Mouse (Mus musculus) hindbrain, embryonic 12.5 days (tissue): ENCODE results near the gene Gpc1. TPM values are rescaled to one million over a fixed set of nuclear protein-coding genes. Genes with fewer than 3 reads are reported as not detected.
A peak's percentile ranks its signal among the peaks of the same experiment; 100 is the strongest.

ENCODE experiments used
- ATAC-seq: fragments of 200-750 bp; cut with Nextera tagmentation; 2 replicates; pipeline ENCODE4 v1.8.0; 2017; ENCODE audit warnings: moderate TSS enrichment; ENCODE audit not compliant: low FRiP score
- H3K27ac ChIP-seq: fragments of 300-500 bp; sonication (generic); 2 replicates; pipeline ENCODE4 v1.5.1; 2016; ENCODE audit warnings: mild to moderate bottlenecking
- H3K27me3 ChIP-seq: fragments of 300-500 bp; sonication (generic); 2 replicates; pipeline ENCODE4 v1.6.1; 2016; ENCODE audit warnings: mild to moderate bottlenecking
- H3K36me3 ChIP-seq: fragments of 300-500 bp; sonication (generic); 2 replicates; pipeline ENCODE4 v1.6.1; 2016; ENCODE audit warnings: mild to moderate bottlenecking
- H3K4me1 ChIP-seq: fragments of 300-500 bp; sonication (generic); 2 replicates; pipeline ENCODE4 v1.6.1; 2016
- H3K4me2 ChIP-seq: fragments of 300-500 bp; sonication (generic); replicated peaks from 2 replicates; pipeline ENCODE4 v1.6.1; 2016; ENCODE audit warnings: mild to moderate bottlenecking
- H3K4me3 ChIP-seq: fragments of 300-500 bp; sonication (generic); 2 replicates; pipeline ENCODE4 v1.5.1; 2016; ENCODE audit warnings: mild to moderate bottlenecking
- H3K9ac ChIP-seq: fragments of 300-500 bp; sonication (generic); 2 replicates; pipeline ENCODE4 v1.6.1; 2016; ENCODE audit warnings: mild to moderate bottlenecking, moderate library complexity
- H3K9me3 ChIP-seq: fragments of 300-500 bp; sonication (generic); replicated peaks from 2 replicates; pipeline ENCODE4 v1.6.1; 2016; ENCODE audit warnings: mild to moderate bottlenecking
- whole genome bisulfite sequencing: fragments of 180-500 bp; shearing (Covaris S2); methylation state at CpG from one replicate; pipeline ENCODE4 v1.1.7; 2016; 5-methylcytosine and 5-hydroxymethylcytosine counted together
- microRNA counts: library from miRNA; unstranded; fragments of <30 nt; microRNA quantifications from one replicate; lab custom pipeline; 2017
- microRNA-seq: library from miRNA; unstranded; fragments of <30 nt; microRNA quantifications from one replicate; pipeline ENCODE4, GENCODE M21; 2017
- polyA plus RNA-seq: library from polyadenylated mRNA; unstranded; fragments of >200 nt; fragmentation: Nextera tagmentation; extraction: Ambion mirVana; gene quantifications from 2 replicates; pipeline ENCODE4 v1.2.1, GENCODE M21; 2016

Gene Gpc1
- polyA plus RNA-seq, 1 experiment from 2014 or later: 79.8 TPM

GRCm38 (mm10) chr1:92902786-92903185 lies 71.3 kb downstream of the Gpc1 start, which contains the start of gene Ankmy1:
Ankmy1 (minus strand) TSS chr1:92902906.
- under 1% methylated on average over 15 of the region's 15 CpGs for WGBS
- H3K4me1 ChIP-seq: peaks cover 16% of the 10 kb centered on the region
- peak within 1 kb of the TSS; percentile 17 for H3K4me3 ChIP-seq
- H3K36me3 ChIP-seq: no peaks in the 10 kb centered on the region
- H3K9me3 ChIP-seq: no peaks in the 10 kb centered on the region
- H3K9ac ChIP-seq: no peak within 1 kb of the TSS
- H3K4me2 ChIP-seq: peak within 1 kb of the TSS; percentile 54
- peaks cover 4% of the 10 kb centered on the region; the same call in 1 of the 2 replicates for H3K27me3 ChIP-seq
- peak; percentile 24 for ATAC-seq
- no peak within 1 kb of the TSS for H3K27ac ChIP-seq

DNA sequence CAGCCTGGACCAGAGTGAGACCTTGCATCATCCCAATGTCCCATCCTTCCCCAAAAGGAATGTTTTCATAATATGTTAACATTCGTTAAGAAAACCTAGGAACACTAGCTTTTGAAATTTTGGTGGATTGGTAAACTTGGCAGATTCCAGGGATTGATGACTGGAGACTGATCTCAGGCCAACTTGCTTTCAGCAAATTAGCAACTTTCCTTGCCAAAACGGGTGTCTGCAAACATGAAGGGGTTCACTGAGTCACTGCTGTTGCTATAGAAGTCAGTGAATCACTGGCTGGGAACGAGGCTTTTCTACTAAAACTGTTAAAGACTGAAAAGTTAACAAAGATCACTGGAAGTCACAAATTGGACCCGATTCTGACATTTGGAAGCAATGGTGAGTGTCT lies 72.2 kb downstream of the Gpc1 start:
- Histone ChIP-seq H3K36me3 (no peaks in the 10 kb centered on the region), H3K4me3 (no peak overlapping the region), H3K9me3 (no peaks in the 10 kb centered on the region), H3K4me2 (no peak overlapping the region), H3K4me1 (peaks cover 19% of the 10 kb centered on the region), H3K27ac (no peak overlapping the region), H3K27me3 (peaks cover 4% of the 10 kb centered on the region; the same call in 1 of the 2 replicates), H3K9ac (no peak overlapping the region)
- 83% methylated on average over 4 of the region's 4 CpGs for WGBS
- no peak for ATAC-seq

DNA sequence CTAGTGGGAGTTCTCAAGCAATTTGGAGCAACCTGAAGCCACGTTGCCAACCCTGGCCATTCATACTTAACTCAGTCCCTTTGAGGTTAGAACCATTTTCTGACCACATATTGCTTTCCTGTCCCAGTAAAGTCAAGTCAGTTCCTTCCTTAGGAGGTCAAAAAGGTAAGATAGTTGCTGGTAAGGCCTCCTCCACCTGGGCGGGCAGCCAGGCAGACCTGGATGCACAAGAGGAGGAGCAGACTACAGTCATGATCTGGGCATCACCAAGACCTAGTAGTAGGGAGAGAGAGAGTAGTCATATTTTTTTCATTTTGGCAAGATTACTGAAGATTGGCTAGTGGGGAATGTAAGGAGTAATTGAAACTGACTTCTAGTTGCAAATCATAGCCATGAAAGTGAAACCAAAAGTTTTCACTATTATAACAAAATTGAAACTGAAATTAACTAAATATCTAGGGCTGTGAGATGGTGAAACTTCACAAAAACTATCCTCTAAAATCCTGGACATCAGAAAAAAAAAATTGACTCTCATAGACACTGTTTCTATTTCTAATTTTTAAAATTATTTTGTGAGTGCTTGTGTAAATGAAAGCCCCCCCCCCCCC lies 74.4 kb downstream of the Gpc1 start:
- ATAC-seq: no peak

GRCm38 (mm10) chr1:92906779-92907631 lies 75.6 kb downstream of the Gpc1 start, which contains the start of gene Dusp28:
Dusp28 (plus strand) TSS chr1:92906981.
- Histone ChIP-seq H3K4me3 (peak within 1 kb of the TSS; percentile 85), H3K36me3 (no peaks in the 10 kb centered on the region), H3K27me3 (peaks cover 5% of the 10 kb centered on the region; the same call in 1 of the 2 replicates), H3K4me1 (peaks cover 37% of the 10 kb centered on the region), H3K27ac (peak within 1 kb of the TSS; percentile 88), H3K9me3 (no peaks in the 10 kb centered on the region), H3K9ac (peak within 1 kb of the TSS; percentile 78), H3K4me2 (peak within 1 kb of the TSS; percentile 85)
- peak; percentile 90 for ATAC-seq
- WGBS: under 1% methylated on average over 81 of the region's 81 CpGs

More for the DNA sequence above, 74.4 kb downstream of the Gpc1 start:
- Histone ChIP-seq H3K36me3 (no peaks in the 10 kb centered on the region), H3K4me1 (peaks cover 28% of the 10 kb centered on the region), H3K4me2 (no peak overlapping the region), H3K4me3 (no peak overlapping the region), H3K27me3 (peaks cover 9% of the 10 kb centered on the region; the same call in 1 of the 2 replicates), H3K27ac (no peak overlapping the region), H3K9ac (no peak overlapping the region), H3K9me3 (no peaks in the 10 kb centered on the region)
- WGBS: 98% methylated on average over 2 of the region's 2 CpGs

GRCm38 (mm10) chr1:92907632-92908360 lies 76.4 kb downstream of the Gpc1 start:
- H3K9me3 ChIP-seq: no peaks in the 10 kb centered on the region
- H3K27ac ChIP-seq: peak overlapping the region; percentile 88
- 46% methylated on average over 20 of the region's 20 CpGs for WGBS
- ATAC-seq: no peak
- H3K4me2 ChIP-seq: peak overlapping the region; percentile 85
- H3K36me3 ChIP-seq: no peaks in the 10 kb centered on the region
- H3K4me1 ChIP-seq: peaks cover 40% of the 10 kb centered on the region
- peak overlapping the region; percentile 85 for H3K4me3 ChIP-seq
- H3K9ac ChIP-seq: peak overlapping the region; percentile 78
- H3K27me3 ChIP-seq: peaks cover 5% of the 10 kb centered on the region; the same call in 1 of the 2 replicates

DNA sequence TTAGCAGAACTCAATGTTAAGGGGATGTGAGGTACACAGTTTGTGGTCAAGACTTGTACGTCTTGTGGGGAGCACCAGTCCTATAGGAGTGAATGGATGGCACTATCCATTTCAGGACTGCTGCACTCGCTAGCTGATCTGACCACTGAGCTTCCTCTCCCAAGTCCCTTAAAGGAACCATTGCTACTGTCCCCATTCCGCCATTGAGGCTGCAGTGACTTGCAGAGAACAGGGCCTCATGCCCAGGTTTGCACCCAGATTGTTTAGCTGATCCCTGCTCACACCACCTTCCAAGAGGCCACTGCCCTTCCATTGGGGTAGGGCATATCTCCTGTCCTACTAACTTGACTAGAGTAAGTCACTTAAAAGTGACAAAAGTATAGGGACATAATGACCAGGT lies 77.2 kb downstream of the Gpc1 start:
- peaks cover 39% of the 10 kb centered on the region for H3K4me1 ChIP-seq
- H3K27ac ChIP-seq: no peak overlapping the region

DNA sequence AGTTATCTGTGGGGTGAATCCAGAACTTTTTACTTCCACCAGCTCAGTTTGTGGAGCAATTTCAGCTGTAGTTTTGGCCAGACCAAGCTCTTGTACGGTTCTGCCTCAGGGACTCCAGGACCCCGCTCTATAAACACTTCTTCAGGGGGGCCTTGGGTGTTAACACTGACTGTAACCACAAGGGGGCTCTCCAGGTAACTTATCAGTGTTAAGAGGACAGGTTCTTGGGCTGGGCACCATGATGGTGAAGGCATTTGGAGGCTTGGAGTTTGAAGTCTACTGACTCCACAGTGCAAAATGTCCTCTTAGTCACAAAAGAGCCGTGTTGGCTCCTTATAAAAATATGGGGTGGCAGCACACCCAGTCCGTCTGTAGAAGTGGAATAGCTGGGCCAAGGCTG lies 77.6 kb downstream of the Gpc1 start:
- H3K4me3 ChIP-seq: no peak overlapping the region
- no peaks in the 10 kb centered on the region for H3K9me3 ChIP-seq
- H3K36me3 ChIP-seq: no peaks in the 10 kb centered on the region
- H3K27me3 ChIP-seq: peaks cover 5% of the 10 kb centered on the region; the same call in 1 of the 2 replicates
- no peak overlapping the region for H3K9ac ChIP-seq
- WGBS: 64% methylated on average over 4 of the region's 4 CpGs
- no peak overlapping the region for H3K27ac ChIP-seq
- no peak for ATAC-seq
- H3K4me1 ChIP-seq: peaks cover 39% of the 10 kb centered on the region
- H3K4me2 ChIP-seq: no peak overlapping the region

More for the DNA sequence above, 77.2 kb downstream of the Gpc1 start:
- ATAC-seq: no peak
- no peak overlapping the region for H3K4me2 ChIP-seq
- H3K36me3 ChIP-seq: no peaks in the 10 kb centered on the region
- H3K9ac ChIP-seq: no peak overlapping the region
- H3K4me3 ChIP-seq: no peak overlapping the region
- peaks cover 5% of the 10 kb centered on the region; the same call in 1 of the 2 replicates for H3K27me3 ChIP-seq
- 94% methylated on average over 3 of the region's 3 CpGs for WGBS
- no peaks in the 10 kb centered on the region for H3K9me3 ChIP-seq

MicroRNA genes within 50 kb of the gene (microRNA counts, 519-probe panel; counts per million panel counts)
- 4,901 counts per million, percentile 91 among the panel's probes with 10 or more counts for microRNA mmu-miR-149 (lab: Ali Mortazavi, UCI)

Small RNAs within 50 kb of the gene (microRNA-seq; reads per million reads assigned to microRNA genes)
- 8,912 reads per million, percentile 94 among the genes with 10 or more reads in this experiment for gene Mir149

Other genes with a start within 250 kb of the Gpc1 start
- not detected in 2 replicates for gene Olfr1412, start 245.9 kb upstream of the Gpc1 start, polyA plus RNA-seq
- gene Olfr1411, start 237.2 kb upstream of the Gpc1 start, polyA plus RNA-seq: not detected in 2 replicates
- gene Olfr1410, start 225.9 kb upstream of the Gpc1 start, polyA plus RNA-seq: not detected in 2 replicates
- not detected in 2 replicates for gene Olfr12, start 213.9 kb upstream of the Gpc1 start, polyA plus RNA-seq
- gene Cops9, start 189.7 kb upstream of the Gpc1 start, polyA plus RNA-seq: 333 and 394 TPM in 2 replicates
- gene Otos, start 182.8 kb upstream of the Gpc1 start, polyA plus RNA-seq: not detected in 2 replicates
- 0.52 and 0.67 TPM in 2 replicates for gene Ankmy1, start 71.3 kb downstream of the Gpc1 start, polyA plus RNA-seq
- gene Dusp28, start 75.3 kb downstream of the Gpc1 start, polyA plus RNA-seq: 11.9 and 12.9 TPM in 2 replicates
- gene Rnpepl1, start 79.1 kb downstream of the Gpc1 start, polyA plus RNA-seq: 31.6 and 34.7 TPM in 2 replicates
- gene Capn10, start 102.7 kb downstream of the Gpc1 start, polyA plus RNA-seq: 54.7 and 56.3 TPM in 2 replicates
- gene Gpr35, start 119.2 kb downstream of the Gpc1 start, polyA plus RNA-seq: 0.10 and 0.41 TPM in 2 replicates
- gene Aqp12, start 174.7 kb downstream of the Gpc1 start, polyA plus RNA-seq: not detected in 2 replicates